Mouse (Mus musculus): Measurements from ENCODE around the gene Gnb1. TPM values are rescaled to one million over a fixed set of nuclear protein-coding genes. Genes with fewer than 3 reads are reported as not detected.

Gene Gnb1
- 506 and 533 TPM in 2 replicates for polyA plus RNA-seq (2015; fragmentation: Nextera tagmentation; extraction: Ambion mirVana)

- peak within 1 kb of the TSS; percentile 100 for H3K9ac ChIP-seq
- peak within 1 kb of the TSS; percentile 95 for H3K27ac ChIP-seq
- ATAC-seq (ENCODE audit: low FRiP score, low read depth) = peak; percentile 85
- H3K9me3 ChIP-seq = no peaks in the 10 kb centered on the region
- H3K4me1 ChIP-seq = peaks cover 49% of the 10 kb centered on the region
- H3K27me3 ChIP-seq = no peaks in the 10 kb centered on the region
- under 1% methylated on average over 45 of the region's 60 CpGs for WGBS
- H3K4me3 ChIP-seq = peak within 1 kb of the TSS; percentile 99
- H3K36me3 ChIP-seq = no peaks in the 10 kb centered on the region
- peak within 1 kb of the TSS; percentile 72 for H3K4me2 ChIP-seq (replicated peaks)
These were observed at the start of gene Gnb1 for GRCm38 (mm10) chr4:155490990-155491504. Gene Gnb1 (plus strand): TSS chr4:155491361.

- Histone ChIP-seq H3K9ac (no peak overlapping the region), H3K27me3 (no peaks in the 10 kb centered on the region), H3K36me3 (no peaks in the 10 kb centered on the region), H3K4me3 (no peak overlapping the region), H3K27ac (no peak overlapping the region), H3K4me1 (no peaks in the 10 kb centered on the region), H3K4me2 (replicated peaks) (no peak overlapping the region), H3K9me3 (no peaks in the 10 kb centered on the region)
- WGBS = 66% methylated on average over 3 of the region's 3 CpGs
- ATAC-seq (ENCODE audit: low FRiP score, low read depth) = no peak
These were observed 48.4 kb upstream of the Gnb1 start for GRCm38 (mm10) chr4:155442808-155443207.

GRCm38 (mm10) chr4:155451597-155451996 is 39.6 kb upstream of the Gnb1 start:
- H3K36me3 ChIP-seq = no peaks in the 10 kb centered on the region
- no peak overlapping the region for H3K9ac ChIP-seq
- no peak overlapping the region for H3K4me2 ChIP-seq (replicated peaks)
- no peak overlapping the region for H3K4me3 ChIP-seq
- H3K4me1 ChIP-seq = no peaks in the 10 kb centered on the region
- H3K27me3 ChIP-seq = no peaks in the 10 kb centered on the region
- no peak overlapping the region for H3K27ac ChIP-seq
- no peak for ATAC-seq (ENCODE audit: low FRiP score, low read depth)
- H3K9me3 ChIP-seq = no peaks in the 10 kb centered on the region
- WGBS = 27% methylated on average over 10 of the region's 10 CpGs

- Histone ChIP-seq H3K4me2 (replicated peaks) (no peak overlapping the region), H3K9ac (no peak overlapping the region), H3K4me1 (no peaks in the 10 kb centered on the region), H3K4me3 (no peak overlapping the region), H3K9me3 (no peaks in the 10 kb centered on the region), H3K36me3 (no peaks in the 10 kb centered on the region), H3K27ac (no peak overlapping the region), H3K27me3 (no peaks in the 10 kb centered on the region)
- no peak for ATAC-seq (ENCODE audit: low FRiP score, low read depth)
- WGBS = 76% methylated on average over 5 of the region's 5 CpGs
These were observed 32.6 kb upstream of the Gnb1 start for GRCm38 (mm10) chr4:155458575-155458974.

GRCm38 (mm10) chr4:155463050-155463449 is 28.1 kb upstream of the Gnb1 start:
- no peaks in the 10 kb centered on the region for H3K27me3 ChIP-seq
- H3K9ac ChIP-seq = no peak overlapping the region
- no peak overlapping the region for H3K4me3 ChIP-seq
- no peaks in the 10 kb centered on the region for H3K4me1 ChIP-seq
- no peak overlapping the region for H3K4me2 ChIP-seq (replicated peaks)
- WGBS = 79% methylated on average over 13 of the region's 13 CpGs
- no peak overlapping the region for H3K27ac ChIP-seq
- H3K36me3 ChIP-seq = no peaks in the 10 kb centered on the region
- no peak for ATAC-seq (ENCODE audit: low FRiP score, low read depth)
- H3K9me3 ChIP-seq = no peaks in the 10 kb centered on the region

GRCm38 (mm10) chr4:155463611-155464010 is 27.6 kb upstream of the Gnb1 start:
- no peak for ATAC-seq (ENCODE audit: low FRiP score, low read depth)
- no peaks in the 10 kb centered on the region for H3K27me3 ChIP-seq
- H3K36me3 ChIP-seq = no peaks in the 10 kb centered on the region
- H3K4me1 ChIP-seq = no peaks in the 10 kb centered on the region
- no peak overlapping the region for H3K27ac ChIP-seq
- no peak overlapping the region for H3K4me3 ChIP-seq
- no peaks in the 10 kb centered on the region for H3K9me3 ChIP-seq
- WGBS = 90% methylated on average over 6 of the region's 6 CpGs
- H3K9ac ChIP-seq = no peak overlapping the region
- no peak overlapping the region for H3K4me2 ChIP-seq (replicated peaks)

- Histone ChIP-seq H3K9me3 (no peaks in the 10 kb centered on the region), H3K27ac (no peak overlapping the region), H3K4me1 (peaks cover 3% of the 10 kb centered on the region), H3K9ac (no peak overlapping the region), H3K4me2 (replicated peaks) (no peak overlapping the region), H3K4me3 (no peak overlapping the region), H3K27me3 (peaks cover 2% of the 10 kb centered on the region; the same call in 1 of the 2 replicates), H3K36me3 (no peaks in the 10 kb centered on the region)
- ATAC-seq (ENCODE audit: low FRiP score, low read depth) = no peak
- WGBS = 86% methylated on average over 4 of the region's 4 CpGs
These were observed 27.1 kb upstream of the Gnb1 start for GRCm38 (mm10) chr4:155464061-155464460.

- Histone ChIP-seq H3K4me3 (no peak overlapping the region), H3K27me3 (peaks cover 17% of the 10 kb centered on the region)
- 72% methylated on average over 6 of the region's 6 CpGs for WGBS
These were observed 25.6 kb upstream of the Gnb1 start for GRCm38 (mm10) chr4:155465607-155466006.

GRCm38 (mm10) chr4:155466080-155466479 is 25.1 kb upstream of the Gnb1 start:
- H3K4me3 ChIP-seq = no peak overlapping the region
- H3K4me2 ChIP-seq (replicated peaks) = no peak overlapping the region
- peaks cover 18% of the 10 kb centered on the region for H3K27me3 ChIP-seq
- no peak overlapping the region for H3K27ac ChIP-seq
- ATAC-seq (ENCODE audit: low FRiP score, low read depth) = no peak
- H3K36me3 ChIP-seq = no peaks in the 10 kb centered on the region
- H3K9ac ChIP-seq = no peak overlapping the region
- no peaks in the 10 kb centered on the region for H3K9me3 ChIP-seq
- WGBS = 77% methylated on average over 5 of the region's 5 CpGs
- H3K4me1 ChIP-seq = peaks cover 7% of the 10 kb centered on the region

More at GRCm38 (mm10) chr4:155465607-155466006, 25.6 kb upstream of the Gnb1 start:
- H3K4me2 ChIP-seq (replicated peaks) = no peak overlapping the region
- ATAC-seq (ENCODE audit: low FRiP score, low read depth) = no peak
- no peaks in the 10 kb centered on the region for H3K9me3 ChIP-seq
- H3K9ac ChIP-seq = no peak overlapping the region
- peaks cover 7% of the 10 kb centered on the region for H3K4me1 ChIP-seq
- no peak overlapping the region for H3K27ac ChIP-seq
- H3K36me3 ChIP-seq = no peaks in the 10 kb centered on the region

GRCm38 (mm10) chr4:155467237-155468010 is 23.7 kb upstream of the Gnb1 start:
- H3K4me3 ChIP-seq = no peak overlapping the region
- no peak for ATAC-seq (ENCODE audit: low FRiP score, low read depth)
- WGBS = 81% methylated on average over 13 of the region's 13 CpGs
- H3K27ac ChIP-seq = no peak overlapping the region
- H3K4me2 ChIP-seq (replicated peaks) = no peak overlapping the region
- no peaks in the 10 kb centered on the region for H3K9me3 ChIP-seq
- peaks cover 7% of the 10 kb centered on the region for H3K4me1 ChIP-seq
- peaks cover 26% of the 10 kb centered on the region for H3K27me3 ChIP-seq
- no peak overlapping the region for H3K9ac ChIP-seq
- no peaks in the 10 kb centered on the region for H3K36me3 ChIP-seq

- no peaks in the 10 kb centered on the region for H3K9me3 ChIP-seq
- WGBS = 8% methylated on average over 21 of the region's 21 CpGs
- 0 out of 2 replicates have a peak, but pooled peaks have one; percentile 55 for ATAC-seq (ENCODE audit: low FRiP score, low read depth)
- peak within 1 kb of the TSS; percentile 50; the same call in 1 of the 2 replicates for H3K9ac ChIP-seq
- H3K4me1 ChIP-seq = peaks cover 7% of the 10 kb centered on the region
- H3K4me2 ChIP-seq (replicated peaks) = peak within 1 kb of the TSS; percentile 58
- peak within 1 kb of the TSS; percentile 31 for H3K4me3 ChIP-seq
- H3K27ac ChIP-seq = no peak within 1 kb of the TSS
- H3K27me3 ChIP-seq = peaks cover 26% of the 10 kb centered on the region
- H3K36me3 ChIP-seq = no peaks in the 10 kb centered on the region
These were observed 22.2 kb upstream of the Gnb1 start, which contains the start of gene Tmem52 for GRCm38 (mm10) chr4:155468952-155469351. Gene Tmem52 (plus strand): TSS chr4:155469114.

GRCm38 (mm10) chr4:155469590-155470262 is 21.4 kb upstream of the Gnb1 start:
- Histone ChIP-seq H3K36me3 (no peaks in the 10 kb centered on the region), H3K9ac (peak overlapping the region; percentile 50; the same call in 1 of the 2 replicates), H3K4me1 (peaks cover 7% of the 10 kb centered on the region), H3K9me3 (no peaks in the 10 kb centered on the region), H3K4me2 (replicated peaks) (peak overlapping the region; percentile 58; the same call in 1 of the 2 replicates), H3K27ac (no peak overlapping the region), H3K27me3 (peaks cover 26% of the 10 kb centered on the region), H3K4me3 (no peak overlapping the region)
- ATAC-seq (ENCODE audit: low FRiP score, low read depth) = no peak
- 83% methylated on average over 18 of the region's 18 CpGs for WGBS
